In the genomic region with DNA sequence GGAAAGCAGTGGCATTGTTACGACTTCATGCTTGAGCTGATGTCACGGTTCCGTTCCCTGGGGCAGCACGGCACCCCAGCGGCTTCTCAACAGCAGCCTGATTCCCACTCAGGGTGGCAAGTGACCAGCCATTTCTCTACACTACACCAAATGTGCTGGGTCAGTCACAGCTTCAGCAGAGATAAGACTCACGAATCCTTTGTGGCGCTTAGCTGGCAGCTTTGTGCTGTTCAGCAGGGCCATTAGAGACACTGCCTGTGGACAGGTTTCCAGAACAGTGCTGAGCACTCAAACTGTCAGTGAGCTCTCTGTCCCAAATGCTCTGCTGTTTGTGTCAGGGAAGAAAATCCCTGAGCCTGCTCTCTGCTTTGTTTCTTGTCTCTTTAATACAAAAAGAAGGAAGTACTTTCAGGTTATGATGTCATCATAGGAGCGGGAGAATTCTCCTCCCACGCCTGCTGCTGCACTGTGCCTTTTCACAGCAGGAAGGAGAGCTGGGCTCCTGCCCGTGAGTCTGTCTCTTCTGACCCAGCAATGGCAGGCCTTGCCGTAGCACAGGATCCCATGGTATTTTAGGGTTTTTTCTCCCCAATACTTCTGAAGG, we compare ENCODE assay signal across 7 mouse cellular contexts.
DNase-seq lines count a peak whose midpoint lies in the region; ATAC-seq and TF ChIP-seq lines count a peak whose summit lies in the region.

No protein-coding gene starts in this region.

- WGBS in embryonic facial prominence, embryonic 12.5 days, result 56% methylated on average over 11 of the region's 11 CpGs
- 26% methylated on average over 11 of the region's 11 CpGs for WGBS in heart, postnatal 0 days
- WGBS in midbrain, postnatal 0 days, result 27% methylated on average over 11 of the region's 11 CpGs

- no peaks in the 10 kb centered on the region for H3K9me3 ChIP-seq in embryonic facial prominence, embryonic 12.5 days
- no peaks in the 10 kb centered on the region for H3K9me3 ChIP-seq in heart, postnatal 0 days (replicated peaks; ENCODE audit: control insufficient read depth, low read length)
- no peaks in the 10 kb centered on the region for H3K9me3 ChIP-seq in midbrain, postnatal 0 days (ENCODE audit: low read length)

- no peak for TF ChIP-seq CTCF in heart, postnatal 0 days (IDR thresholded peaks at IDR 0.05; ENCODE audit: low read depth)
- TF ChIP-seq CTCF in midbrain, postnatal 0 days (IDR thresholded peaks at IDR 0.05), result no peak

- H3K27me3 ChIP-seq in embryonic facial prominence, embryonic 12.5 days, result no peaks in the 10 kb centered on the region
- H3K27me3 ChIP-seq in heart, postnatal 0 days (ENCODE audit: control insufficient read depth, insufficient read depth, low read length), result no peaks in the 10 kb centered on the region
- H3K27me3 ChIP-seq in midbrain, postnatal 0 days (ENCODE audit: insufficient read depth, low read length), result no peaks in the 10 kb centered on the region

- TF ChIP-seq EP300 in heart, postnatal 0 days (IDR thresholded peaks at IDR 0.05; ENCODE audit: low read depth), result no peak; the same call in 1 of the 2 replicates

- H3K4me1 ChIP-seq in embryonic facial prominence, embryonic 12.5 days, result peaks cover 31% of the 10 kb centered on the region
- no peaks in the 10 kb centered on the region for H3K4me1 ChIP-seq in heart, postnatal 0 days (ENCODE audit: control insufficient read depth, insufficient read depth)
- H3K4me1 ChIP-seq in midbrain, postnatal 0 days (ENCODE audit: insufficient read depth, low read length), result no peaks in the 10 kb centered on the region

- DNase-seq in CD4-positive helper T cell, adult 2 months (ENCODE audit: low read depth, low spot score), result peak; percentile 49
- peak; percentile 66 for DNase-seq in MN1 (ENCODE audit: low spot score)
- DNase-seq in heart, postnatal 0 days (ENCODE audit: low spot score), result peak; percentile 67
- DNase-seq in kidney, postnatal 36 days, result peak; percentile 59 to 66
- peak; percentile 58 for DNase-seq in midbrain, postnatal 0 days (ENCODE audit: low spot score)
- DNase-seq in layer of hippocampus, postnatal 10 days (ENCODE audit: low spot score in 2 of 2), result no peak

- no peak for ATAC-seq in embryonic facial prominence, embryonic 12.5 days (ENCODE audit: insufficient number of reproducible peaks, insufficient read depth, low FRiP score, low TSS enrichment)
- ATAC-seq in heart, postnatal 0 days (ENCODE audit: insufficient read depth, low read depth), result peak; percentile 73
- ATAC-seq in midbrain, postnatal 0 days (ENCODE audit: low FRiP score), result no peak

- peak overlapping the region; percentile 61 for H3K27ac ChIP-seq in embryonic facial prominence, embryonic 12.5 days
- peak overlapping the region; percentile 89 for H3K27ac ChIP-seq in heart, postnatal 0 days (ENCODE audit: low read depth)
- no peak overlapping the region for H3K27ac ChIP-seq in midbrain, postnatal 0 days (ENCODE audit: low read depth, low read length)

- H3K4me2 ChIP-seq in embryonic facial prominence, embryonic 12.5 days (replicated peaks), result no peak overlapping the region
- peak overlapping the region; percentile 37 for H3K4me2 ChIP-seq in heart, postnatal 0 days (ENCODE audit: low read depth, low read length)
- no peak overlapping the region for H3K4me2 ChIP-seq in midbrain, postnatal 0 days (ENCODE audit: low read depth, low read length, poor library complexity, severe bottlenecking)

- no peak overlapping the region for H3K9ac ChIP-seq in embryonic facial prominence, embryonic 12.5 days
- H3K9ac ChIP-seq in heart, postnatal 0 days (replicated peaks; ENCODE audit: low read depth, low read length), result peak overlapping the region; percentile 34; the same call in 1 of the 2 replicates
- no peak overlapping the region for H3K9ac ChIP-seq in midbrain, postnatal 0 days (replicated peaks; ENCODE audit: low read length, poor library complexity, severe bottlenecking)

- peaks cover 38% of the 10 kb centered on the region for H3K36me3 ChIP-seq in embryonic facial prominence, embryonic 12.5 days
- H3K36me3 ChIP-seq in heart, postnatal 0 days (replicated peaks; ENCODE audit: control insufficient read depth, insufficient read depth, low read length), result peaks cover 59% of the 10 kb centered on the region
- H3K36me3 ChIP-seq in midbrain, postnatal 0 days (ENCODE audit: insufficient read depth, low read length), result peaks cover 19% of the 10 kb centered on the region

- H3K4me3 ChIP-seq in embryonic facial prominence, embryonic 12.5 days, result no peak overlapping the region
- peak overlapping the region; percentile 8; the same call in 1 of the 2 replicates for H3K4me3 ChIP-seq in heart, postnatal 0 days (ENCODE audit: low read depth, low read length)
- no peak overlapping the region for H3K4me3 ChIP-seq in midbrain, postnatal 0 days (ENCODE audit: low read depth, low read length)

Comparison
In these comparisons a context has a peak if more than half of its experiments do, and no peak if none do; other contexts are left out.
1. DNase-seq: peak in CD4-positive helper T cell, adult 2 months (single experiment), MN1 (single experiment), heart, postnatal 0 days (single experiment), kidney, postnatal 36 days (2 of 2) and midbrain, postnatal 0 days (single experiment); none in layer of hippocampus, postnatal 10 days (0 of 2).